Comparison of ENCODE assay signal across 42 mouse cellular contexts in the genomic region with DNA sequence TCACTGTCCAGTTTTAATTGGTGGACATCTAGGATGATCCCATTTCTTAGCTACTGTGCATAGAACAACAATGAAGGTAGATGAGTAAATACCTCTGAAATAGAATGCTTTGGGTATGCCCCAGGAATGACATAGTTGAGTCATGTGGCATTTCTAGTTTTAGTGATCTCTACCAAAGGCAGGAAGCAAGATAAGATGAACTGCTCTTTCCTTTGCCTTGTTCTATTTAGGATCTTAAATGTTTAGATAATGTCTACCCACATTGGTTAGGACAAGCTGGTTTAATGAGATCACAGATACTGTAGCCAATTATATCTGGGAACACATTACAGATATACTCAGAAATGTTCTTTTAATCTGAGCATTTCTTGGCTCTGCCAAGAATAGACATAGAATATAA. TPM values are rescaled to one million over a fixed set of nuclear protein-coding genes. Genes with fewer than 3 reads are reported as not detected.
"Had no signal": no experiment of that assay in that cellular context is flagged by ENCODE, and none has a peak within 500 bp of the region (broad histone marks: within the 10 kb centered on the region; RNA-seq: fewer than 3 reads in every experiment).

No protein-coding gene starts in this region.

- H3K9me3 ChIP-seq: limb, embryonic 10.5 days; limb, embryonic 12.5 days; limb, embryonic 13.5 days; limb, embryonic 15.5 days; liver, embryonic 12.5 days; liver, embryonic 13.5 days; liver, embryonic 15.5 days; lung, embryonic 15.5 days; megakaryocyte, embryonic 14.5 days; midbrain, embryonic 10.5 days; midbrain, embryonic 12.5 days; midbrain, embryonic 13.5 days; midbrain, embryonic 15.5 days; neural tube, embryonic 13.5 days had no signal

- ATAC-seq: liver, embryonic 12.5 days; liver, postnatal 0 days; lung, postnatal 0 days; midbrain, embryonic 13.5 days; midbrain, embryonic 15.5 days; midbrain, embryonic 16.5 days had no signal

- H3K27me3 ChIP-seq: limb, embryonic 12.5 days; limb, embryonic 13.5 days; limb, embryonic 15.5 days; liver, embryonic 12.5 days; liver, embryonic 13.5 days; liver, embryonic 15.5 days; lung, embryonic 15.5 days; megakaryocyte, embryonic 14.5 days; midbrain, embryonic 12.5 days; midbrain, embryonic 13.5 days; midbrain, embryonic 15.5 days; neural tube, embryonic 12.5 days; neural tube, embryonic 13.5 days had no signal

- H3K9ac ChIP-seq: limb, embryonic 12.5 days; limb, embryonic 13.5 days; limb, embryonic 15.5 days; liver, embryonic 12.5 days; liver, embryonic 13.5 days; liver, embryonic 14.5 days; liver, embryonic 15.5 days; liver, postnatal 0 days; lung, embryonic 14.5 days; lung, embryonic 15.5 days; midbrain, embryonic 12.5 days; midbrain, embryonic 13.5 days; midbrain, embryonic 15.5 days; neural tube, embryonic 12.5 days; neural tube, embryonic 13.5 days had no signal

- H3K4me3 ChIP-seq: limb, embryonic 10.5 days; limb, embryonic 12.5 days; limb, embryonic 13.5 days; limb, embryonic 15.5 days; liver, embryonic 12.5 days; liver, embryonic 13.5 days; liver, embryonic 15.5 days; lung, embryonic 15.5 days; megakaryocyte, embryonic 14.5 days; midbrain, embryonic 10.5 days; midbrain, embryonic 12.5 days; midbrain, embryonic 13.5 days; midbrain, embryonic 15.5 days; myocyte; neural tube, embryonic 12.5 days; neural tube, embryonic 13.5 days had no signal

- H3K4me2 ChIP-seq: limb, embryonic 12.5 days; limb, embryonic 13.5 days; limb, embryonic 15.5 days; liver, embryonic 11.5 days; liver, embryonic 12.5 days; liver, embryonic 13.5 days; liver, embryonic 15.5 days; lung, embryonic 14.5 days; lung, embryonic 15.5 days; midbrain, embryonic 11.5 days; midbrain, embryonic 12.5 days; midbrain, embryonic 13.5 days; midbrain, embryonic 15.5 days; neural tube, embryonic 12.5 days; neural tube, embryonic 13.5 days had no signal

- H3K36me3 ChIP-seq: limb, embryonic 10.5 days; limb, embryonic 12.5 days; limb, embryonic 13.5 days; limb, embryonic 15.5 days; liver, embryonic 12.5 days; liver, embryonic 13.5 days; liver, embryonic 15.5 days; lung, embryonic 15.5 days; midbrain, embryonic 10.5 days; midbrain, embryonic 12.5 days; midbrain, embryonic 13.5 days; midbrain, embryonic 15.5 days; neural tube, embryonic 12.5 days; neural tube, embryonic 13.5 days had no signal

- H3K4me1 ChIP-seq: limb, embryonic 10.5 days; limb, embryonic 12.5 days; limb, embryonic 13.5 days; limb, embryonic 15.5 days; liver, embryonic 12.5 days; liver, embryonic 13.5 days; liver, embryonic 15.5 days; lung, embryonic 15.5 days; midbrain, embryonic 10.5 days; midbrain, embryonic 12.5 days; midbrain, embryonic 13.5 days; midbrain, embryonic 15.5 days; neural tube, embryonic 12.5 days; neural tube, embryonic 13.5 days had no signal

- H3K27ac ChIP-seq: limb, embryonic 10.5 days; limb, embryonic 12.5 days; limb, embryonic 13.5 days; limb, embryonic 15.5 days; liver, embryonic 12.5 days; liver, embryonic 13.5 days; liver, embryonic 14.5 days; liver, embryonic 15.5 days; lung, embryonic 15.5 days; macrophage; midbrain, embryonic 10.5 days; midbrain, embryonic 12.5 days; midbrain, embryonic 13.5 days; midbrain, embryonic 15.5 days; neural tube, embryonic 12.5 days; neural tube, embryonic 13.5 days had no signal

- DNase-seq: left cerebral cortex, postnatal 4 days; liver; liver, embryonic 13.5 days; liver, postnatal 0 days; lung, adult 18-20 months; lung, adult 2 months; lung, embryonic 14.5 days; lung, postnatal 10 days; lung, postnatal 14 days; lung, postnatal 36 days; lung, postnatal 4 days; midbrain, embryonic 14.5 days had no signal

RNA-seq across cellular contexts. Expression of a gene that starts 7.9 kb away (rescaled TPM):
- total RNA-seq: left cerebral cortex, postnatal 10 days; left cerebral cortex, postnatal 14 days; left cerebral cortex, postnatal 25 days; left cerebral cortex, postnatal 36 days; megakaryocyte-erythroid progenitor cell, adult 5-6 weeks had no signal
- polyA plus RNA-seq: midbrain, embryonic 10.5 days; myocyte; neural tube, embryonic 11.5 days had no signal

RNA-seq across cellular contexts. Expression of a gene that starts 24.3 kb away (rescaled TPM):
- total RNA-seq: left cerebral cortex, postnatal 10 days; left cerebral cortex, postnatal 14 days; left cerebral cortex, postnatal 25 days; left cerebral cortex, postnatal 36 days; left cerebral cortex, postnatal 4 days; midbrain, postnatal 0 days had no signal
- polyA plus RNA-seq: limb, embryonic 10.5 days; limb, embryonic 12.5 days; midbrain, embryonic 10.5 days; midbrain, embryonic 11.5 days; midbrain, embryonic 12.5 days; midbrain, embryonic 13.5 days; midbrain, embryonic 14.5 days; midbrain, embryonic 15.5 days; midbrain, embryonic 16.5 days; midbrain, postnatal 0 days; myocyte; neural tube, embryonic 11.5 days; neural tube, embryonic 12.5 days; neural tube, embryonic 13.5 days had no signal

RNA-seq across cellular contexts. Expression of a gene that starts 52.1 kb away (rescaled TPM):
- total RNA-seq: left cerebral cortex, postnatal 10 days; left cerebral cortex, postnatal 14 days; left cerebral cortex, postnatal 25 days; left cerebral cortex, postnatal 36 days had no signal
- polyA plus RNA-seq: limb, embryonic 10.5 days; limb, embryonic 11.5 days; limb, embryonic 12.5 days; limb, embryonic 13.5 days; liver, adult 2 months; lung, embryonic 14.5 days; midbrain, embryonic 11.5 days; midbrain, embryonic 12.5 days; midbrain, embryonic 13.5 days; midbrain, embryonic 14.5 days; midbrain, embryonic 15.5 days; midbrain, embryonic 16.5 days; midbrain, postnatal 0 days; myocyte; neural tube, embryonic 11.5 days; neural tube, embryonic 12.5 days; neural tube, embryonic 13.5 days had no signal
